Mouse (Mus musculus) stomach, embryonic 15.5 days (tissue): ENCODE data around the gene Ldhd. TPM values are rescaled to one million over a fixed set of nuclear protein-coding genes. Genes with fewer than 3 reads are reported as not detected.
A peak's percentile ranks its signal among the peaks of the same experiment; 100 is the strongest.

ENCODE experiments used
- ATAC-seq: fragments of 200-750 bp; cut with Nextera tagmentation; 2 replicates; pipeline ENCODE4 v1.8.0; 2017; ENCODE audit warnings: low read depth, moderate number of reproducible peaks, moderate TSS enrichment; ENCODE audit not compliant: insufficient read depth, low FRiP score
- H3K27ac ChIP-seq: fragments of 300-500 bp; sonication (generic); 2 replicates; pipeline ENCODE4 v1.5.1; 2015; ENCODE audit warnings: mild to moderate bottlenecking, inconsistent platforms
- H3K27me3 ChIP-seq: fragments of 300-500 bp; sonication (generic); replicated peaks from 2 replicates; pipeline ENCODE4 v1.6.1; 2015; ENCODE audit warnings: inconsistent platforms
- H3K36me3 ChIP-seq: fragments of 300-500 bp; sonication (generic); 2 replicates; pipeline ENCODE4 v1.6.1; 2015; ENCODE audit warnings: inconsistent platforms
- H3K4me1 ChIP-seq: fragments of 300-500 bp; sonication (generic); 2 replicates; pipeline ENCODE4 v1.6.1; 2015; ENCODE audit warnings: inconsistent platforms
- H3K4me2 ChIP-seq: fragments of 300-500 bp; sonication (generic); 2 replicates; pipeline ENCODE4 v1.6.1; 2015; ENCODE audit warnings: mild to moderate bottlenecking, inconsistent platforms
- H3K4me3 ChIP-seq: fragments of 300-500 bp; sonication (generic); replicated peaks from 2 replicates; pipeline ENCODE4 v1.5.1; 2015; ENCODE audit warnings: inconsistent platforms
- H3K9ac ChIP-seq: fragments of 300-500 bp; sonication (generic); 2 replicates; pipeline ENCODE4 v1.6.1; 2015; ENCODE audit warnings: inconsistent platforms
- H3K9me3 ChIP-seq: fragments of 300-500 bp; sonication (generic); 2 replicates; pipeline ENCODE4 v1.6.1; 2016; ENCODE audit warnings: inconsistent platforms
- whole genome bisulfite sequencing: fragments of 180-500 bp; shearing (Covaris S2); methylation state at CpG from one replicate; pipeline ENCODE4 v1.1.7; 2015; 5-methylcytosine and 5-hydroxymethylcytosine counted together
- polyA plus RNA-seq: library from polyadenylated mRNA; unstranded; fragments of >200 nt; fragmentation: Nextera tagmentation; extraction: Ambion mirVana; gene quantifications from 2 replicates; pipeline ENCODE4 v1.2.1, GENCODE M21; 2015

Ldhd gene
- polyA plus RNA-seq, 1 experiment from 2014 or later: 1.2 TPM

DNA sequence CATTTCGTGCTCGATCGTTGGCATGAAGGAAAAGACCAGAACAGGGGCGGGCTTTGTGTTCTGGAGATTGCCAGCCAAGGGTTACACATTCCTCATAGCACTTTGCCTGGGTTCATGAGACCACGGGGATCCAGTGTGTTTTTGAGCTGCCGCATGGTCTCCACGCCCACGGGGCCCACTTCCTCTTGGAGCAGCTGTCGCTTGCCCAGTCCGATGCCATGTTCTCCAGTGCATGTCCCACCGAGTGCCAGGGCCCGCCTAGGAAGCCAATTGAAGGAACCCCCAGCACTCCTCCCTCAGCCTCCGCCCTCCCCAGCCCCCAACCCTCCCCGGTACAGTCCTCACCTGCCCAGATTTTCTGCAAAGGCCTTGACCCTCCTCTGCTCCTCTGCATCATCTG, 3.2 kb downstream of the Ldhd start:
- WGBS: 83% methylated on average over 14 of the region's 14 CpGs
- H3K27ac ChIP-seq: no peak overlapping the region

GRCm38 (mm10) chr8:111626528-111626820, 3.7 kb downstream of the Ldhd start:
- Histone ChIP-seq H3K4me1 (peaks cover 20% of the 10 kb centered on the region; the same call in 1 of the 2 replicates), H3K36me3 (no peaks in the 10 kb centered on the region), H3K27me3 (no peaks in the 10 kb centered on the region), H3K9me3 (no peaks in the 10 kb centered on the region), H3K27ac (no peak overlapping the region), H3K4me2 (no peak overlapping the region), H3K9ac (no peak overlapping the region), H3K4me3 (no peak overlapping the region)
- WGBS: 67% methylated on average over 8 of the region's 8 CpGs
- no peak for ATAC-seq

More for the DNA sequence above, 3.2 kb downstream of the Ldhd start:
- no peak overlapping the region for H3K9ac ChIP-seq
- H3K9me3 ChIP-seq: no peaks in the 10 kb centered on the region
- no peak overlapping the region for H3K4me2 ChIP-seq
- no peaks in the 10 kb centered on the region for H3K36me3 ChIP-seq
- peaks cover 20% of the 10 kb centered on the region; the same call in 1 of the 2 replicates for H3K4me1 ChIP-seq
- ATAC-seq: no peak
- H3K4me3 ChIP-seq: no peak overlapping the region
- no peaks in the 10 kb centered on the region for H3K27me3 ChIP-seq

DNA sequence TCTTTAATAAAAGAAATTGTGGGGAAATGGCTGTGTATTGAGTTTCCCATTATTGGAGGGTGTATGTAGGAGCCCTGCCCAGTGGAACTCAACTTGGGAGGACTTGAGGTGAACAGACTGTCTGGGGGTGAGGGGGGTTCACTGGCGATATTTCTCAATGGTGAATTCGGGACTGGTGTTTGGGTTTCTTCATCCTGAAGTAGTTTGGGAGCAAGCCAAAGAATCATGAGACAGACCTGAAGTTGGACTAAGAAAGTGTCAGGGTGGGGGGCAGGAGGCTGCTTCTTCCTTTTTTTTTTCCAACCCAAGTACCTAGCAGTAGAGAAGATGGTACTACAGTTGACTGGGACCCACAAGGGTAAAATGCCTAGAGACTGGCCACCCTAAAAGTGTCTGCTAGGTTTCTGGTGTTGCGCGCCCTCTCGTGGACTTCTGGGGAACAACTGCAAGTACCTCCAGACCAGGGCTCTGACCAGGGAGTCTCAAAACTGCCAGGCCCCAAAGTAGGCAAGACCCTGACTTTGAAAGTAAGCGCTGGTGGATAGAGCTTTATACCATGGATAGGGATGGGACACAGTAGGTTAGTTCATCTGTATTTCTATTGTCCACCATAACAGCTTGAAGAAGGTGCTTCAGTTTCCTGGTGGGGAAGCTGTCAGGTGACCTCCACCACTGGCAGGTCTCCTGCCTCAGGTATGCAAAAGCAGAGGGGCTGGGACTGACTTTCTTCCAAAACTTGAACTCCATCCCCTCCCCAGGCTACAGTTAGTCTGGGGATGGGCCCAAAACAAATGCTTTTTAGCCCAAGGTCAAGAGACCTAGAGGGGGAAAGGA, 4.3 kb downstream of the Ldhd start:
- 23% methylated on average over 6 of the region's 6 CpGs for WGBS

DNA sequence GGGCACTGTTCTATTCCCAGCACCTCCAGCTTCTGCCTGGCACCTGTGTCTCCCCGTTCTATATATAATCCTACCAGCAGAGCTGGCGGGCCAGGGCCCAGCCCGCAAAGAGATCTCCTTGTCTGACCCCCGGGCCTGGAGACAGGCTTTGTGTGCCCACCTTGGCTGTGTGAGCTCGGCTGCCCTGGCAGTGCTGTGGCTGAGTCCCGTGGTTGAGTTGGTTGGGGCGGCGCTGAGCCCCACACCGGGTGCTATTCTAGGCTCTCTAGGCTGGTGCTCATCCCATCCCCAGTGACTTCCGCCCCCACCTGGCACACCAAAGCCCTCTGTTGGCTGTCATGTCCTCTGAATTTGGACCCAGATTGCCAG, 5.3 kb downstream of the Ldhd start:
- Histone ChIP-seq H3K27me3 (no peaks in the 10 kb centered on the region), H3K36me3 (peaks cover 2% of the 10 kb centered on the region; the same call in 1 of the 2 replicates), H3K4me1 (peaks cover 17% of the 10 kb centered on the region; the same call in 1 of the 2 replicates), H3K4me2 (no peak overlapping the region), H3K27ac (no peak overlapping the region), H3K9me3 (no peaks in the 10 kb centered on the region), H3K9ac (no peak overlapping the region), H3K4me3 (no peak overlapping the region)
- 86% methylated on average over 10 of the region's 10 CpGs for WGBS
- no peak for ATAC-seq

More for the DNA sequence above, 4.3 kb downstream of the Ldhd start:
- Histone ChIP-seq H3K4me1 (peaks cover 20% of the 10 kb centered on the region; the same call in 1 of the 2 replicates), H3K27me3 (no peaks in the 10 kb centered on the region), H3K27ac (no peak overlapping the region), H3K4me2 (no peak overlapping the region), H3K4me3 (no peak overlapping the region), H3K9me3 (no peaks in the 10 kb centered on the region), H3K9ac (no peak overlapping the region), H3K36me3 (no peaks in the 10 kb centered on the region)
- ATAC-seq: no peak

DNA sequence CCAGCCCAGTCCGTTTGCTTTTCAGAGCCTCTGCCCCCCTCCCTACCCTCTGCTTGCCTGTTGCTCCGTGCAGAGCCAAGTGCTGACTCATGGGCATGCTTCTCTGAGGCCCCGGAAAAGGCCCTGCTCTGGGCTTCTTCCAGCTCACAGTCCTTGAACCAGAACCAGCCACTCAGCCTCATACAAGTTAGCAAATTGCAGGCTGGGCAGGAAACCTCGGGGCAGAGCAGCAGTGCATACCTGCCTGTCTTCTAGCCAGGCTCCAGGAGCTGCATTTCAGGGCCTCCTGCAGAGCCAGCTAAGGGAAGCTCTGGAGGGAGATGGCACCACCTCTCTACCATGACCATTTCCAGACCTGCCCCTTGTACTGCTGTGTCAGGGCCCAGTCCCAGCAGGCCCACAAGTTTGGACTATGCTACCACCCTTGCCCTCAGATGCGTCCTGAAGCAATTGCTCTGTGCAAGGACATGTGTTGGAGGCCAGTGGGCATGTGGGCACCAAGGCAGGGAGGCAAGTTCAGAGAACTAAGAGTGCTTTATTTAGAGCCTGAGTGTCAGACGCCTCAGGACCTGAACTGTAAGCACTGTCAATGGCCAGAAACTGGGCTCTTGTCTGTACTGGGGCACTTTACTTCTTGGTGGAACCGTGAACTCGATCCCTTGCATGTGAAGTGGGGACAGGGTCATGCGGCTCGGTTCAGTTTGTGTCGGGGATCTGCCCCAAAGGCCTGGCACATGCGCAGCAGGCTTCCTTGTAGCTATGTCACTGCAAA, 5.9 kb downstream of the Ldhd start:
- Histone ChIP-seq H3K4me1 (peaks cover 17% of the 10 kb centered on the region; the same call in 1 of the 2 replicates), H3K4me2 (no peak overlapping the region), H3K27me3 (no peaks in the 10 kb centered on the region), H3K9ac (no peak overlapping the region), H3K36me3 (peaks cover 5% of the 10 kb centered on the region; the same call in 1 of the 2 replicates), H3K27ac (peak overlapping the region; percentile 35; the same call in 1 of the 2 replicates), H3K9me3 (no peaks in the 10 kb centered on the region), H3K4me3 (no peak overlapping the region)
- ATAC-seq: peak; percentile 33; the same call in 1 of the 2 replicates
- 69% methylated on average over 12 of the region's 12 CpGs for WGBS

DNA sequence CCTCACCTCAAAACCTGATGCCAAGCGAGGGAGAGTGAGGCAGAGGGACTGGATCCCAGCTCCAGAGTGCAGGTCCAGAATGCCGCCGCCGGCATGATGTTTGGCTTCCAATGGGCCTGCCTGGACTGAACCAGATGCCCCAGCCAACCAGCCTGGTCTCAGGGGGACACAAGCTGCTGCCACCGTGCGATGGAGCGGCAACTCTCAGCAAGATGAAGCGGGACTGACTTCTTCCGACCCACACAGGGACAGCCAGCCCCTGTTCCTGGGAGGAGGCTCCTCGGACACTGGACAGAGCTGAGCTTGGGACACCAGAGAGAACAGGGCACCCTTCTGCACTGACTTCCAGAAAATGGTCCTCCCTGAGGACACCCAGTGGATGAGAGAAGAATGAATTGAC, 7.6 kb downstream of the Ldhd start:
- Histone ChIP-seq H3K27me3 (no peaks in the 10 kb centered on the region), H3K4me2 (no peak overlapping the region), H3K4me1 (peaks cover 17% of the 10 kb centered on the region; the same call in 1 of the 2 replicates), H3K36me3 (peaks cover 9% of the 10 kb centered on the region; the same call in 1 of the 2 replicates), H3K4me3 (no peak overlapping the region), H3K9ac (no peak overlapping the region), H3K9me3 (no peaks in the 10 kb centered on the region), H3K27ac (no peak overlapping the region)
- ATAC-seq: no peak
- WGBS: 85% methylated on average over 10 of the region's 10 CpGs

DNA sequence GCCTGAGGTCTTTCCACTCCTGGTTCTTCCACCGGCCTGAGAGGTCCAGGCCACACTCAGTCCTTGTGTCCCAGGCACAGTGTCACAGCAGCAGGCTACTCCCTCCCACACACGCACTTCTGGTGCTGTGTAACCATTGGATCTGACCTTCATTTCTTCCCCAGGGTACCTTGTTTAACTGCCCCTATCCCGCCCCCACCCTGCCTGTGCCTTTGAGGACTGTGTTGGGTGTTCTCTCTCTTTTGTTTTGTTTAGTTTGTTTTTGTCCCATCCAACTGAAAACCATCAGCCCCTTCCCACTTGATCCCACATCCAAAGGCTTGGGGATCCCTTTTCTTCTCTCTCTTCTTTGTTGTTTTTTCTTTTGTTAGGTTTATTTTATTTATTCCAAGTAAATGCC, 8.1 kb downstream of the Ldhd start:
- Histone ChIP-seq H3K4me1 (peaks cover 17% of the 10 kb centered on the region; the same call in 1 of the 2 replicates), H3K27ac (no peak overlapping the region), H3K4me2 (no peak overlapping the region), H3K4me3 (no peak overlapping the region), H3K27me3 (no peaks in the 10 kb centered on the region), H3K9ac (no peak overlapping the region), H3K9me3 (no peaks in the 10 kb centered on the region), H3K36me3 (peaks cover 9% of the 10 kb centered on the region; the same call in 1 of the 2 replicates)
- 82% methylated on average over 3 of the region's 3 CpGs for WGBS
- no peak for ATAC-seq

- WGBS: 61% methylated on average over 1 of the region's 1 CpGs
- Histone ChIP-seq H3K27me3 (no peaks in the 10 kb centered on the region), H3K9ac (no peak overlapping the region), H3K9me3 (no peaks in the 10 kb centered on the region), H3K4me2 (no peak overlapping the region), H3K36me3 (peaks cover 9% of the 10 kb centered on the region; the same call in 1 of the 2 replicates), H3K4me3 (no peak overlapping the region), H3K4me1 (0 out of 2 replicates have a peak, but pooled peaks cover 13% of the 10 kb centered on the region), H3K27ac (no peak overlapping the region)
- no peak for ATAC-seq
These were observed 10.2 kb downstream of the Ldhd start for GRCm38 (mm10) chr8:111619936-111620335.

DNA sequence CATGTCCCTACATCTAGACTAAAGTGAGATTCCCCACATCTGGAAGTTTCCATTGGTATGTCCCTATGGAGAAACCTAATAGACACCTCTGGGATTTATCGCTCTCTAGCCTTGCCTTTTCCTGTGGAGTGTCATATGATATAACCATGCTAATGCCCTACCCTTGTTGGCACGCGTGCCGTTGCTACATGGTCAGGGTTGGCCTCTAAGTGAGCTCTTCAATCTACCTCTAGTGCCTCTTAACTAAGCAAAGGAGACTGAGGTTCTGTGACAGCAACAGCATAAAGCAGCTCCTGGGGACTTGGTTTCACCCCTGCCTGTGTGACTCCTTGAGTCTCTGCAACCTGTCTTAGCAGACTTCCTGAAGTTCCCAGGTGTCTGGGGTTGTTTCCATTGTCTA, 11.9 kb downstream of the Ldhd start:
- Histone ChIP-seq H3K4me2 (no peak overlapping the region), H3K27ac (no peak overlapping the region), H3K36me3 (peaks cover 9% of the 10 kb centered on the region; the same call in 1 of the 2 replicates), H3K9me3 (no peaks in the 10 kb centered on the region), H3K9ac (no peak overlapping the region), H3K4me1 (0 out of 2 replicates have a peak, but pooled peaks cover 8% of the 10 kb centered on the region), H3K27me3 (no peaks in the 10 kb centered on the region), H3K4me3 (no peak overlapping the region)
- 95% methylated on average over 4 of the region's 4 CpGs for WGBS
- no peak for ATAC-seq

DNA sequence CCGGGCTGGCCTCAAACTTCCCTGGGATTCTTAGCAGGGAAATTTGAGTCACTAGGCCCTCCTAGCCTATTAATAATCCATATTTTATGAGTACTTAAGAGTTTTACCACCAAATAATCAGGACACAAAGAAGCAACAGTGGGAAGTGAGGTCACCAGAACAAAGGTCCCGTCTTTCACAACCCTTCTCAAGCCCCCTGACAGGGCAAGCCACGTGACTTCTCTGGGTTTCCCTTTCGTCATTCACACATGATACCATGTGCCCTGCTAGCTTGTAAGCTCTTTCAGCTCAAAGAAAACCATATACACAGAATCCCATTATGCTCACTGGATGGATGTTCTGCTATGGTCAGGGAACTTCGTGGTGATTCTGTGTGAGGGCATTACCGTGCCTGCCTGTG, 12.4 kb downstream of the Ldhd start:
- 80% methylated on average over 6 of the region's 6 CpGs for WGBS
- Histone ChIP-seq H3K27ac (no peak overlapping the region), H3K36me3 (peaks cover 9% of the 10 kb centered on the region; the same call in 1 of the 2 replicates), H3K4me1 (0 out of 2 replicates have a peak, but pooled peaks cover 8% of the 10 kb centered on the region), H3K9ac (no peak overlapping the region), H3K4me2 (no peak overlapping the region), H3K4me3 (no peak overlapping the region), H3K27me3 (no peaks in the 10 kb centered on the region), H3K9me3 (no peaks in the 10 kb centered on the region)
- no peak for ATAC-seq

DNA sequence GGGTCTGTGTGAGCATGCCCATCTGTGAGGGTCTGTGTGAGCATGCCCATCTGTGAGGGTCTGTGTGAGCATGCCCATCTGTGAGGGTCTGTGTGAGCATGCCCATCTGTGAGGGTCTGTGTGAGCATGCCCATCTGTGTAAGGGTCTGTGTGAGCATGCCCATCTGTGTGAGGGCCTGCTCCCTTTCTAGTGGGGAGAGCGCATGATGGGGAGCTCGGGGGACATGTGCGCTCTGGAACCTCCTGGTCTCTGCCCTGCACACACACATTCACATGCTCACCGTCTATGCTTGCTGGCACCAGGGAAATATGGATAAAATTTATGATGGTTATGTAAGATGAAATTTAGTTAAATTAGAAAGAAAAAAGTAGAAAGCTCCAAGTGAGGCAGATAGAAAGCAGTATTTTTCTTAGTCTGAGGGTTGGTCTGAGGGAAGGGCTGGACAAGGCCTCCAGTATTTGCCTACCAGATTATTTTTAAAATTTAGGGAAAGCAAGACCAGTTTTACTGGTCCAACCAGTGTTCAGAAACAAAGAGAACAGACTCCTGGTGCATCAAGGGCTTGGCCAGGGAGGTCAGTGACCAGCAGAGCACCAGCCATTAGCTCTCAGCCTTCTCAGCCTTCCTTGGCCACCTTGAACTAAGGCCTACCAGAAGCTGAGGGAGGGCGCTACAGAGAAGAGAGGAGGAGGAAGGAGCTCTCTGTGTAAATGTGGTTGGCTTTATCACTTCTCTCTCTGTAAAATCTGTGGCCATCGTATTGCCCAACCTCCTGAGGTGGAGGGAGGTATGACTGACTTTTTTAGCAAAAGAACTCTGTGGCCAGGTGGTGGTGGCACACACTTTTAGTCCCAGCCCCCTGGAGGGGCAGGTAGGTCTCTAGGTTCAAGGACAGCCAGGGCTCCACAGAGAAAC, 15.1 kb downstream of the Ldhd start:
- H3K27me3 ChIP-seq: no peaks in the 10 kb centered on the region
- 80% methylated on average over 6 of the region's 6 CpGs for WGBS
- peak; percentile 68; the same call in 1 of the 2 replicates for ATAC-seq

More for the DNA sequence above, 15.1 kb downstream of the Ldhd start:
- Histone ChIP-seq H3K27ac (0 out of 2 replicates have a peak overlapping the region, but pooled peaks have one; percentile 40), H3K4me1 (0 out of 2 replicates have a peak, but pooled peaks cover 8% of the 10 kb centered on the region), H3K9ac (no peak overlapping the region), H3K36me3 (peaks cover 10% of the 10 kb centered on the region), H3K4me3 (no peak overlapping the region), H3K9me3 (no peaks in the 10 kb centered on the region), H3K4me2 (no peak overlapping the region)
